Mouse (Mus musculus) adrenal gland, postnatal 14 days (tissue): ENCODE measurements at regions not wholly inside any gene's neighbourhood (a gene's known extent, or its start where the extent isn't known, plus 50 kb on each side); places are given as distances from the start of the nearest gene placed in this dataset.

ENCODE experiments used
- DNase-seq: peaks from one replicate; pipeline ENCODE4 v3.0.0; 2021; ENCODE audit warnings: mixed read lengths

GRCm38 (mm10) chr12:118659240-118660120 lies 186.6 kb upstream of the Sp8 start:
- no peak for DNase-seq

DNA sequence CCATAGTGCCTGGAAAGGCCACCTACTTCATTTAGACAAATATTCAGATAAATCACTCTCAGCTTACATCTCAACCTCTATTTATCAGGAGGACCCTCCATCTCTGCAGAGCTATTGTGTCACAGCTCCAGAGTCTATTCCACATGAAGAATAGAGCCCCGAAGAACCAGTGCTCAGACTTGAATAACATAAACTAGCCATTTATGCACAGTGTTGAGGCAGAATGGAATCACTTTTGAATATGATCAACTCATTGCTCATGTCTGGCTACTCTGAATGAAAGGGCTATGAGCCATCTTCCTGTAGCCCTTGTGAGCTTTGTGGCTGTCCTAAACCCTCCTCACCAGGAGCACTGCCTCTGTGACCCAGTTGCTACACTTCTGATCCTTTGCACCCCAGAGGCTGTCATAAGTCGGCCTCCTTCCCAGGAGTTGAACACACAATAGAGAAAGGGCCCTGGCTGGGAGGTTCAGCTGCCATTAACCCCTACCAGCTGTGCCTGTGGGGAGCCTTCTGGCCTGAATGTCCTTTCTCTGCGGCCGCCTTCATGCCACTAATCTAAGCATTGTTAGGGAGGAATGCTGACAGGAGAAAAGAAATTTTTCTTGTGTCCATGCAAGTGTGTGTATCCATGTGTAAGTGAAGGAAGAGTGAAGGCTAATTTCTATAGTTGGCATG lies 195.5 kb upstream of the Sp8 start:
- no peak for DNase-seq

DNA sequence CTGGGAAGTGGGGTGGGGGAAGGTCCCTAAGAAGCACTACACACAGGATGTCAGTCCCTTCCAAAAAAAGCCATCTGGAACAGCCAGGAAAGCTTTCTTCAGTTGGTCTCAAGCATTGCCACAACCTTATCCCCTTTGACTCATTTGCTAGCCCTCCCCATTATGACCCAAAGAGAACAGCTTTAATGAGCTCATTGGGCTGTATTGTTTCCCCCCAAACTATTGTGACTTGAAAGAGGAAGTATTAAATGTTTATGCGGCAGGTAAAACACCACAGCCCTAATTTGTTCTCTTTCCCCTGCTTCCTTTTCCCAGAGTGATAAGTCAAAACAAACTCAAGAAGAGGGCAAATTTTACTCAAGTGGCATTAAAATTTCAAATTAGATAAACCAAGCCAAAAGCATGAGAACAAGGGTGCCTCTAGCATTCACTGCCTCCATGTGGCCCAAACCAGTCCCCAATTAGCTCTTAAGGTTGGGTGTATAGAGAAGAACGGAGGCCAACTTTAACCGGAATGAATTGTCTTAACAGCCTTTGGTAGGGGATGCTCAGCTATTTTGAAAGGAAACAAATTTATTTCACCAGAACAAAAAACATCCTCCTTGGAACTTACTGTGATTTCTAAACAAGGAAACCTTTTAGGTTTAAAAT lies 196.7 kb upstream of the Sp8 start:
- no peak for DNase-seq

GRCm38 (mm10) chr12:118648673-118649072 lies 197.5 kb upstream of the Sp8 start:
- no peak for DNase-seq

DNA sequence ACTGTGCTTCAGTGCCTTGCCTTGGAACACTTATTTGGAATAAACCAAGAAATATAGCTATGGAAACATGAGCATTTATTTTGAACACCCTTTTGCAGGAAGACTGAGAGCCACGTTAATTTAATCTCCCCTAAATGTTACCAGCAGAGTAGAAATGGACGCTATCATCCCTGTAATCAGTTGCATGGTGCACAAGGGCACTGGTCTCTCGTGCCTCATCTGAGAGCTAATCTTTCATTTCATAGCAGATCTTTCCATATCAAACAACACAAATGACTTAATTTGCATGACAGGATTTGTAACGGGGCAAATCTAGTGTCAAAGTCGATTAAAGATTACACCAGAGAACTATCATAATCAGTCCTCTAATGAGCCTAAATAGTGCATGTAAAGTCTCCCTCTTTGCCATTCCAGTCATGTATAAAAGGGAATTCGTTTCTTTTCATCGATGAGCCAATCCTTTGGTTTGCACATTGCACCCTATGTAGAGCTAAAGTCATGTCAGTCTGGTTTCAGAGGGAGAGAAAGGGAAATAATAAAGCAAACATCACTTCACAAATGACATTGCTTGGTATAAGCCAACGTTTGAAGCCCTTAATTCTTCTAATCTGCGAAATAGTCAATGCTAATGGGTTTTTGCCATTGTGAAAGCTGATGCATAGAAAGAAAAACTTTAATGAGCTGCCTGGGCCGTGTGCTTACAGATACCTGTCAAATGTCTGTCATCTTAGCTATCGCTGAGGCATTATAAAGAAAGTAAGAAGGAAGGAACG lies 198.7 kb upstream of the Sp8 start:
- no peak for DNase-seq

DNA sequence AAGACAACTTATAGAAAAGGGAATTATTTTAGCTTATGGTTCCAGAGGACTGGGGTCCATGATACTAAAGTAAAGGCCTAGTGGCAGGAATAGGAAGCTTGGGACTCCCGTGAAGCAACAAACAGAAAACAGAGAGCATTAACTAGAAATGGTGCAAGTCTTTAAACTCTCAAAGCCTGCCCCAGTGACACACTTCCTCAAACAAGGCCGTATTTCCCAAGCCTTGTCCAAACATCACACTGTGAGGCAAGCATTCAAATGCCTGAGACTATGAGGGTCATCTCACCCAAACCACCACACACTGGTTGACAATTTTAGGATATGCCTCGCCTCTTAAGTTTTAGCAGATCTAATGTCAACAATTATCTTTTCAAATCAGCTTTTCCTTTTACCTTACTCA lies 205.2 kb upstream of the Sp8 start:
- DNase-seq: no peak

DNA sequence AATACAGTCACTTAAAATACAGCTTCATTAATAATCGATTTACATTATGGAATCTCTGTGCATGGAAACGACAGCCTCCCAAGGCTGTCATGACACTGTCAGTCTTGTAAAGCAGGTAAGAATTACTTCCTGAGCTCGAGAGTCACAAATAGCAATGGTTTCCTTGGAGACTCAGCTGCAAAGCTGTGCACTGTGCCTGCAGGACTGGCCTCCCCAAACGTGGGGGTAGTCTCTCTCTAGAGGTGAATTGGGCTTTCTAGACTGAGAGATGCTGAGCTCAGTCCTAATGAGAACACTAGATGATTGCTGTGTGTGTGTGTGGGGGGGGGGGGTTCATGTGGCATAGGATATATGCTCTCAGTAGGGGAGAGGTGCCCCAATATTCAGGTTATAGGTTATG lies 208.9 kb upstream of the Sp8 start:
- DNase-seq: no peak

GRCm38 (mm10) chr12:118635456-118635855 lies 210.7 kb upstream of the Sp8 start:
- DNase-seq: no peak

- no peak for DNase-seq
Measured at GRCm38 (mm10) chr12:118630373-118630772, 215.8 kb upstream of the Sp8 start.

DNA sequence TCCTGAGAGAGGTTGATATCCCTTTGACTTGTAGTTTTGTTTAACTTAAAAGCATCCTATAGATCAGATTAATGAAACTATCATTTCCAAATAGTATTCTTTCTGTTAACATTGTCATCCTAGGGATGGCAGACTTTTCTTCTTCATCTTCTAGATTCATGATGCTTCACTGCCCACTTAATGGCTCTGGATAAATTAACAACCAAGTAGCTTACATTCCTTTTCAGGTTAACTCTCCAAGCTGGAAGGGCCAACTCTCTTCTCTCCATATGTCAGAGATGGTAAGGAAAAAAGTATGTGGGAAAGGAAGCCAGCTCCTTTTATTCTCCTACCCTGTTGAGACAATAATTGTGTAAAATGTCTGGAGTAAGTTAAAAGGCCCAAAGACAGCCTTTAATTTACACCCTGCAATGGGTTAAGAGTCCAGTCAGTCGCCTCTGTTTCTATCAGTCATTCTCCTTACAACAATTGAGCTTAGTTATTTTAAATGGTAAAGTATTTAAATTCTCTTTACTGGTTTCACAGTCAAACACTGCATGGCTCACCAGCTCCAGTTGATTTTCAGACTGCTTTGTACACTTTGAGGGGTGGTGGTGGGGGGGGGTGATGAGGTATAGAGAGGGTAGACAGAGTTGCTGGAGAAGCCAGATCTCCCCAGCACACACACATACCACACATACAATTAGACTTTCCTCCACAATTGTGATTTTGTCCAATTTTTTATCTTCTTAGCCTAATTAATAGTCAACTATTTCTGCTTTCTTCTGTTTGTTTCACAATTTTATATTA lies 224.2 kb upstream of the Sp8 start:
- no peak for DNase-seq

DNA sequence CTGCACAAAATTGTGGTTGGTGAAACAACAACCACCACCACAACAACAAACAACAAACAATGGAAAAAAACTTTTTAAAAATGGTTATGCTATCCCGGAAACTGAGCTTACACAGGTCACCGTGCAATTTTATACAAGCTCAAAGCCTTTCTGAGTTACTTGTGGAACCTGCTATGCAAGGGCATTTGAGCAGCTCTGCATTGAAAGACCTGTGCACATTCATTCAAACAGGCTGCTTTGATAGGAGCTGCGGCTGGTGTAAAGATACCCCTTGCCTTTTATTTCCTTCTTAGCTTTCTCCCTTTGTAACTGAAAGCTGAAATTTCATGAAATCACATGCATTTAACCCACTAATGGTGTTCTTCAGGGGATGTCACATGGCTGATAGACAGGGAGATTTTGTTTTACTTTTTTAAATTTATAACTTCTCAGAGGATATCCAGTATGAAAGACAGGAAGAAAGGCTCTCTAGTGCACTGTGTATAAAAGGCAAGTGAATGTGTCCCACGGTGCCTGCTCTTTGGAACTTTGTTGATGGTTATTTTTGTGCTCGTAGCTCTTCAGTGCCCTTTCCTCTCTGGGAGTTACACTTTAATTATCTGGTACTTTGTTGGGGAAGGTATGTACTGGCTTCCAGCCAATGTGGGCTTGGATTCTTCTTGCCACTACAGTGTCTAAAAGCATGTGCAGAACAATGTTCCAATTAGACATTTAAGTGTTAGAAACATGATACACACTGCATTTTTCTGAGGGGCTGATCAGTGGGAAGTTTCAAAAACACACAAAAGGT lies 225.1 kb upstream of the Sp8 start:
- DNase-seq: no peak

DNA sequence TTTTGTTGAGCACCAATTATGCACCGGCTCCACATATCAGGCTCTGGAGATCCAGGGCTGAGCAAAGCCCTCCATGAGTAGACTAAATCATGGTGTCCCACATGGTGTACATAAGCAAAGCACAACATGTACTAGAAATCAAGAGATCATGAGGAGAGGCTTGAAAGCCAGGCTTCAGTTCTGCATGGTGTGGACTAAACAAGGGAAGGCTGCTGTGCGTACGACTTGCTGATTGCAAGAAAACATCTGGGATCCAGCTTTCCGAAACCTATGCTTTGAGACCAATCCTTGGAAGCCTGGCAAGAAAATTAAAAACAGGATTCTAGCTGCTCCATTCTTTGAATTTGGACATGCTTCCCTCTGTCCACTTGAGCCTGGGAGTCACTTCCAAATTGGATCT lies 249.1 kb upstream of the Sp8 start:
- no peak for DNase-seq

DNA sequence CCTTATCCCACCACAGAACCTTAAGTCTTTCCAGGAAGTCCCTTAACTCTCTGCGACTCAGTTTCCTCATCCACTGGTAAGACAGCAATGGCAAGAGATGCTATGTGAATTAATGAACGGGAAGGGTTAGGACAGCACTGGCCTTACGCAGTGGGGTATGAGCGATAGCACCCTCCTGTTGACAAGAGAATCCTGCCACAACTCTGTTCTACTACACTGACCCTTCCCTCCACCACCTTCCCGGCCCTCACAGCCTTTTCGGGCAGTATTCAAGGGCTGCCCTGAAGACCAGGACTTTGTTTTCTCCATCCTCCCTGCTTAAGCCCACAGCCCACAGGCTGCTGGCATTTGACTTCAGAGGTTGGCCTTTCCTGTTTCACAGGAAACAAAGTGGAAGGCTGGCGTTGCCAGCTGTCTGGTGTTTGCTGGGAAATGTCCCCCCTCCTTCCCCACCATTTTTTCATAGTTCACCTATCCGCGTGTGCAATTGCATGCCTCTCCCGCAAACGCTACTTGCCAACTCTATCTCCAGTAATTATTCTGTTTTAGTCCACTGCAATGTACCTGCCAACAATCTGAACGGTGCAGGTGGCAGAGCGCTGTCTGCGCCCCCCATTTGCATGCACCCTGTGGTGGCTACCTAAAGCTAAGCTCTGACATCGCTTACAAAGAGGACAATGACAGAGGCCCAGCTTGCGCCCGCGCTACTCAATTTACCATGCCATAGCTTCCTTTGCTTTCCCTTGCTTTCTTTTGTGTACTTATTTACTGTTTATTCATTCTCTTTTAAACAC lies 251.2 kb upstream of the Sp8 start:
- DNase-seq: no peak

- no peak for DNase-seq
Measured at GRCm38 (mm10) chr12:118583829-118584628, 262.1 kb upstream of the Sp8 start.

DNA sequence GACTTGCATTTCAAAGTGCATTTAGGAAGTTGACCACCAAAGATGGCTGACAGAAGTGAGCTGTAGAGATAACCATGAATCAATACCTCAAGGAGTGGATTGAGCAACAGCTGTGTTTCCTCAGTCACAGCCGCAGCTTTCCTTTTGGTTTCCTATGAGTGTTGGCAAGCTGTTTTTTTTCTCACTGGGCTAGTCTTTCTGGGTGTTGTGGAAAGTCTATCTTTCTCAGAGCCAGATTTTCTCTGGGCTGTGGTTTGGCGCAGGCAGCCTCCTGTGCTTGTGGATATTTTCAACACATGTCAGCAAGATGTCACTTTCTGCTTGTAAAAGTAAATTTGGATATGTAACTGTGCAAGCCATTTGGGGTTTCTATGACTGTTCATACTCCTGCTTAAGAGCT lies 268.6 kb upstream of the Sp4 start:
- DNase-seq: no peak

DNA sequence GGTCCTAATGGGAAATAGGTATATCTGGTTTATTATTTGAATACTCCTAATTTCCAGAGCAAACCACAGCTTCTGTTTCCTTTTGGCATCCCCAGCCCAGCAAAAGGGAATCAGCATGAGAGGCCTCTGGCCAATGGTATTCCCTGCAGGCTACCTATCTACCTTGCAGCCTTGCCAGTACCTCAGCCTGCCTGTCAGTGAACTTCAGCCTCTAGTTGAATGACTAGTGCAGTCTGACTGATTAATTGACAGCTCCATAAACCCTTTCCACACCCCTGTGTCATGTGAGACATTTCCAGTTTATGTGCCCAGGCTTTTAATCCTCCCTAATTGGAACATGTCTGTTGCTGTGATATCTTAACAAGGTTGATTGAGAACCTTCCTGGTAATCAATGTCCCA lies 265.4 kb upstream of the Sp4 start:
- DNase-seq: no peak

DNA sequence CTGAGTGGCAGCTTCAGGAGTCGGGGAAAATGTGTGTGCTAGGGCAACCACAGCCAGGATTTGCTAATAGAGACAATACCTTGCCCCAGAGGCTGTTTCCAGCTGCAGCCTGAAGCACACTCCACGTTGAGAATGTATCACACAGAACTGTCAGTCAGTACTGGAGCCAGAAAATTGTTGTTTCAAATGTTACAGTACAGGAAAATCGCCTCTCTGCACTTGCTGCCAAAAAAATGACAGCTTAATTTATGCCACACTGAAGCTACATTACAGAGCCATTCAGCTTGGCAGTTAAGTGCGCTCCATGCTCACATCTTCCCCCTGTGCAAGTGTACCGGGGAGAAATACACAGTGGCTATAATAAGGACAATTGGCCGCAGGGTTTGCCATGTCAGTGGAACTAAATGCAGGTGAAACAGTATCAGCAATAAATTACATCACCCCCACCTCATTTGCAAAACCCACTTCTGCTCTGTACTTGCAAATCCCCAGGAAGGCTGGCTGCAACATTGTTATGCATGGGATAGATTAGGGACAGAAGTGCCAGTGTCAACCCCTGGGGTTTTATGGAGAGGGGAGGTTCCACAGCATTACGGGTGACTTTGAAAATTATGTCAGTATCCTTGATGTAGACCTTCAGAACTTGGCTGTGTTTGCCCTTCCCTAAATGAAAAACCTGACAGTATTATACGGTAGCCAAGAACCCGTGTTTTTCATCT lies 263.3 kb upstream of the Sp4 start:
- peak; percentile 46 for DNase-seq

GRCm38 (mm10) chr12:118562226-118562625 lies 261.0 kb upstream of the Sp4 start:
- DNase-seq: no peak
